Mouse (Mus musculus): Measurements from ENCODE around the gene Letm1.

The Letm1 gene

DNA sequence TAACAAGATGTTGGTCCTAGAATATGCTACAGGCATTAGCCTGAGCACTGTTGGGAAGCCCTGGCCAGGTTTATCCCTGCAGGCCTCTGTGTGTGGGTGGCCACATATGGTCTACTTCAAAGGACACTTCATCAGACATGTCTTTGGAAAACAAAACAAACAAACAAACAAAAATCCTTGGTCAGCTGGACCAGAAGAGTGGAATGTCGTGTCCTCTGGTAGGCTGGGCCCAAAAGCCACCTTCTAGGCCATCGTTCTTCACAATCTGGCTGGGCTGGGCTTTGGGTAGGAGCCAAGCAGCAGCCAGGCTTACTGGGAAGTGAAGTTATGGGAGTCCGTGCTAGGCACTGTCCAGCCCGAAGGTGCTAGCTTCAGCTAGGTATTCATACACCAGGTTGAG is 75.5 kb downstream of the Letm1 start:
- Histone ChIP-seq H3K4me1 (replicated peaks; ENCODE audit: low read depth, low read length) (peaks cover 27% of the 10 kb centered on the region), H3K27me3 (ENCODE audit: insufficient read depth, low read length) (peaks cover 83% of the 10 kb centered on the region), H3K9me3 (ENCODE audit: low read length) (no peaks in the 10 kb centered on the region), H3K36me3 (ENCODE audit: insufficient read depth, low read length) (no peaks in the 10 kb centered on the region), H3K4me3 (replicated peaks; ENCODE audit: low read length) (no peak overlapping the region)
- TF ChIP-seq NANOG (IDR thresholded peaks at IDR 0.05; ENCODE audit: borderline replicate concordance, low read length): no peak
- no peak for TF ChIP-seq CTCF (conservative IDR thresholded peaks at IDR 0.05; ENCODE audit: low read length)
- no peak for TF ChIP-seq POU5F1 (IDR thresholded peaks at IDR 0.05; ENCODE audit: borderline replicate concordance, low read length)

DNA sequence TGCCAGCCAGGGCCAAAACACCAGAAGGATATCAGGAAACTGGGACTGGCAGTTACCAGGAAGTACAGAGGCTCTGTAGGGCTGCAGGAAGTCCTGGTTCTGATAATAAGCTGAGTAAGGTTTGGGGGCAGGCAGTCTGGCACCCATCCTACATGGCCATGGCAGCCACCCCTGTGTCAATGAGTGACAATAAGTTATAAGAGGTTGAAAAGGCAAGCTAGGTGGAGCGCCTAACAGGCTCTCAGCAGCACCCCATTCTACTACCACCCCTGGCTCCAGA is 76.3 kb downstream of the Letm1 start:
- peaks cover 85% of the 10 kb centered on the region for H3K27me3 ChIP-seq (ENCODE audit: insufficient read depth, low read length)
- no peaks in the 10 kb centered on the region for H3K9me3 ChIP-seq (ENCODE audit: low read length)
- H3K4me1 ChIP-seq (replicated peaks; ENCODE audit: low read depth, low read length): peaks cover 30% of the 10 kb centered on the region
- no peaks in the 10 kb centered on the region for H3K36me3 ChIP-seq (ENCODE audit: insufficient read depth, low read length)
- no peak for TF ChIP-seq CTCF (conservative IDR thresholded peaks at IDR 0.05; ENCODE audit: low read length)
- no peak for TF ChIP-seq POU5F1 (IDR thresholded peaks at IDR 0.05; ENCODE audit: borderline replicate concordance, low read length)
- TF ChIP-seq NANOG (IDR thresholded peaks at IDR 0.05; ENCODE audit: borderline replicate concordance, low read length): no peak
- H3K4me3 ChIP-seq (replicated peaks; ENCODE audit: low read length): no peak overlapping the region

DNA sequence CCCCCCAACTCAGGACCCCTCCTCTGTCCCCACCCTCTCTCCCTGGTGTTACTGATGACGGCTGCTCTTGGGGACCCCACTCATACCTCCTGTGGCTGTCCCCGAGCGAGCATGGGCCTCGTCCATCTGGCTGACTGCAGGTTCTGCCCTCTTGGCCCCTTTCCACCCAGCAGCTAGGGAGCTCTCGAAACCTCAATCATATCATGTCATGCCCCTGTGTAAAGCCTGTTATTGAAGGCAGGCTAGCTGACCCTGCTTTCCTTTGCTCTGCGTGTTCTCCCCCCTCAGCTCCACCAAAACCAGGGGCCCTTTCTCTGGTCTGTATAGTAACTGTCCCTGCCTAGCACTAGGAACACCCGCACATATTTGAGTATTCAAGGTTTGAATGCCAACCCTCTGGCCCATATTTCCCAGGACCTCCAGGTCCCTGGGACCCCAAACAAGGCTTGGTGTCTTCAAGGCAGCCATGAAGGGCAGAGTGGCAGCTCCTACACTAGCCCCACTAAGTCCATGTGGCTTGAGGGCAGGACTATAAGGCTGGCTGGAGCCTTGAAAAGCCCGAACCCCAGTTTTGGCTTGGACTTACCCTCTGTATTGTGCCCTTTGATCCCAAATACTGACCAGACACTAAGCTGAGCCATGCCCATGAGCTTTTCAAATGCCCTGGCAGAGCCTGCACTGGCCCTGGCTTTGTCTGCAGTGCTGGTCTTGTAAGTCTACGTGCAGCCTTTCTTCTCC is 76.8 kb downstream of the Letm1 start:
- Histone ChIP-seq H3K27me3 (ENCODE audit: insufficient read depth, low read length) (peaks cover 87% of the 10 kb centered on the region), H3K9me3 (ENCODE audit: low read length) (no peaks in the 10 kb centered on the region), H3K4me3 (replicated peaks; ENCODE audit: low read length) (peak overlapping the region; percentile 23; the same call in 1 of the 2 replicates), H3K4me1 (replicated peaks; ENCODE audit: low read depth, low read length) (peaks cover 30% of the 10 kb centered on the region), H3K36me3 (ENCODE audit: insufficient read depth, low read length) (no peaks in the 10 kb centered on the region)
- no peak for TF ChIP-seq POU5F1 (IDR thresholded peaks at IDR 0.05; ENCODE audit: borderline replicate concordance, low read length)
- TF ChIP-seq CTCF (conservative IDR thresholded peaks at IDR 0.05; ENCODE audit: low read length): no peak
- no peak for TF ChIP-seq NANOG (IDR thresholded peaks at IDR 0.05; ENCODE audit: borderline replicate concordance, low read length)

DNA sequence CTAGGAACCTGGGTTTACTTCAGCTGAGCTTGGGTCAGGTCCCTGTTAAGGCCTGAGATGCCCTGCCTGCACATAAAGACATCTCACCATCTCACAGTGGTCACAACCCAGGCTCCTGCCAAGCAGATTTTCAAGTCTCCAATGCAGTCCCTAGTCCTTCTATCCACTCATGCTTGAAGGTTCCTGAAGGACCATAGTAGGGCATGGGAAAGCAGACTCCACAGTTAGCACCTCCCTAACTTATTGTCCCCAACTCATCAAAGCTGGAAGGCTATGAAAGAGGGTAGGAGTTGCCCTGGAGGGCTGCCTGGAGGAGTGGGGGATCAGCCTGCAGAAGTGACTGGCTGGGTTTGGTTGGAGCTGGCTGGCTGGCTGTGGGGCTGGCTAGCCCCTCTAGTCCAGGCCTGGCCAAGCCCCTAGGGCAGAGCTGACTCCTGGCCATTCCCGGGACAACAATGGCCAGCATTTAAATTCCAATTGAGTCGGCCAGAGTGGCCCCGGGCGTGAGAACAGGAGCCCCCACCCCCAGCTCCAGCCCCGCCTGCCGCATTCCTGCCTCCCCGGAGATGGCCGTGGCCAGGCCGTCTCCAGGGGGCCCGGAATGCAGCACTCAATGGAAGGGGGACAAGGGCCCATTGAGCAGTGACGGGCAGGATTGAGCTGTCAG is 77.5 kb downstream of the Letm1 start:
- Histone ChIP-seq H3K9me3 (ENCODE audit: low read length) (no peaks in the 10 kb centered on the region), H3K27me3 (ENCODE audit: insufficient read depth, low read length) (peaks cover 88% of the 10 kb centered on the region), H3K36me3 (ENCODE audit: insufficient read depth, low read length) (no peaks in the 10 kb centered on the region), H3K4me1 (replicated peaks; ENCODE audit: low read depth, low read length) (peaks cover 37% of the 10 kb centered on the region), H3K4me3 (replicated peaks; ENCODE audit: low read length) (peak overlapping the region; percentile 23; the same call in 1 of the 2 replicates)
- TF ChIP-seq POU5F1 (IDR thresholded peaks at IDR 0.05; ENCODE audit: borderline replicate concordance, low read length) (no peak), CTCF (conservative IDR thresholded peaks at IDR 0.05; ENCODE audit: low read length) (no peak)

DNA sequence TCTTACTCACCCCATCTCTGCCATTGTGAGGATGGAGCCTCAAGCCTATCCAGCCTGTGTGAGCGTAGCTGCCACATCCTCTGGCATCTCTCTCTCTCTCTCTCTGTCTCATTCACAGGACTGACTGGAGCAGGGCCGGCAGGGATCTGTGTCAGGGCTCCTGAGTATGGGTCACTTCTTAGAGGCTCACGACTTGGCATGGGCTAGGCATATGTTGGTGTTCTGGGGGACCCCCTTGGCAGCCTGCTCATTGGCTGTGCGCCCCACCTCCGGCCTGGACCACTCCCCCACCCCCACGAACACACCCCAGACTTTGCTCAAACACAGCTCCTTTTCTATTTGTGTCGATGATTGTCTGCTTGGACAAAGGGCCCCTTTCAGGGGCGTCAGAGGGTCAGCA is 78.6 kb downstream of the Letm1 start:
- no peaks in the 10 kb centered on the region for H3K36me3 ChIP-seq (ENCODE audit: insufficient read depth, low read length)
- TF ChIP-seq NANOG (IDR thresholded peaks at IDR 0.05; ENCODE audit: borderline replicate concordance, low read length): no peak
- no peak for TF ChIP-seq CTCF (conservative IDR thresholded peaks at IDR 0.05; ENCODE audit: low read length)
- no peak for TF ChIP-seq POU5F1 (IDR thresholded peaks at IDR 0.05; ENCODE audit: borderline replicate concordance, low read length)
- peaks cover 41% of the 10 kb centered on the region for H3K4me1 ChIP-seq (replicated peaks; ENCODE audit: low read depth, low read length)
- no peaks in the 10 kb centered on the region for H3K9me3 ChIP-seq (ENCODE audit: low read length)
- no peak overlapping the region for H3K4me3 ChIP-seq (replicated peaks; ENCODE audit: low read length)
- peaks cover 93% of the 10 kb centered on the region for H3K27me3 ChIP-seq (ENCODE audit: insufficient read depth, low read length)

DNA sequence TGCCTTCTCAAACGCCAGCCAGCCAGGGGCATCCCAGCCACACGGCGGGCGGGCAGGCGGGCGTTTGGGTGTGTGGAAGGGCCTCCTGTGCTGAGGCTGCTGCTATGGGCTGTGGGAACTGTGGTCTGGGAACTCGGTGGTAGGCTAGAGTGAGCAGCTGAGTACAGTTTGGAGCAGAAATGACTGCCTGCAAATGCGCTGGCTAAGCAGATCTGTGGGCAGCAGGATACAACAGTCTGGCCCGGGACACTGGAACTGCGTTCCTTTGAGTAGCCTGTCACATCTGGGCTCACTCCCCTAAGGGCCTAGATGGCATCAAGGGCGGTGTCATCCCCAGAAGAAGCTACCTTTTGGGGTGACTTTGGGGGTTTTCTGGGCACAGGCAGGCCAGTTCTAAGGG is 80.8 kb downstream of the Letm1 start:
- Histone ChIP-seq H3K36me3 (ENCODE audit: insufficient read depth, low read length) (no peaks in the 10 kb centered on the region), H3K4me1 (replicated peaks; ENCODE audit: low read depth, low read length) (peaks cover 41% of the 10 kb centered on the region), H3K9me3 (ENCODE audit: low read length) (no peaks in the 10 kb centered on the region), H3K27me3 (ENCODE audit: insufficient read depth, low read length) (peaks cover 96% of the 10 kb centered on the region), H3K4me3 (replicated peaks; ENCODE audit: low read length) (peak overlapping the region; percentile 50)
- no peak for TF ChIP-seq POU5F1 (IDR thresholded peaks at IDR 0.05; ENCODE audit: borderline replicate concordance, low read length)
- TF ChIP-seq NANOG (IDR thresholded peaks at IDR 0.05; ENCODE audit: borderline replicate concordance, low read length): no peak
- no peak for TF ChIP-seq CTCF (conservative IDR thresholded peaks at IDR 0.05; ENCODE audit: low read length)

DNA sequence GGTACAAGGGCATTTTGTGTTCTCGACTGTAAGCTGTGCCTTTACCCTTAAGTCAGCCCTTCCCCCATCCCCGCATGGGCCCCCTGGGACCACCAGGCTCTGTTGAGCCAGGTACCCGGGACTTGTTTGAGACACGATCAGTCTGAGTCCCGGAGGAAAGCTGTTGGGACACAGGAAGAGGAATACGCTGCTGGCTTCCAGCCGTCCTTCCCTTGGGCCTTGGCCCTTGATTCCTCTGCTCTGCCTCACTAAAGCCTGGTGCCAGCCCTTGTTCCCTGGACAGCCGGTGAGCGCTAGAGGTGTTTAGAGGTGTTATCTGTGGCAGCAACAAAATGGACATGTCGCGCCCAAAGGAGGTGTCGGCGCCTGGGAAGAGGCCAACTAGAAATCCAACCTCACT is 82.6 kb downstream of the Letm1 start:
- H3K27me3 ChIP-seq (ENCODE audit: insufficient read depth, low read length): peaks cover 96% of the 10 kb centered on the region
- H3K4me3 ChIP-seq (replicated peaks; ENCODE audit: low read length): no peak overlapping the region
- no peaks in the 10 kb centered on the region for H3K9me3 ChIP-seq (ENCODE audit: low read length)
- no peak for TF ChIP-seq CTCF (conservative IDR thresholded peaks at IDR 0.05; ENCODE audit: low read length)
- no peak for TF ChIP-seq POU5F1 (IDR thresholded peaks at IDR 0.05; ENCODE audit: borderline replicate concordance, low read length)
- no peak for TF ChIP-seq NANOG (IDR thresholded peaks at IDR 0.05; ENCODE audit: borderline replicate concordance, low read length)
- no peaks in the 10 kb centered on the region for H3K36me3 ChIP-seq (ENCODE audit: insufficient read depth, low read length)
- H3K4me1 ChIP-seq (replicated peaks; ENCODE audit: low read depth, low read length): peaks cover 39% of the 10 kb centered on the region

DNA sequence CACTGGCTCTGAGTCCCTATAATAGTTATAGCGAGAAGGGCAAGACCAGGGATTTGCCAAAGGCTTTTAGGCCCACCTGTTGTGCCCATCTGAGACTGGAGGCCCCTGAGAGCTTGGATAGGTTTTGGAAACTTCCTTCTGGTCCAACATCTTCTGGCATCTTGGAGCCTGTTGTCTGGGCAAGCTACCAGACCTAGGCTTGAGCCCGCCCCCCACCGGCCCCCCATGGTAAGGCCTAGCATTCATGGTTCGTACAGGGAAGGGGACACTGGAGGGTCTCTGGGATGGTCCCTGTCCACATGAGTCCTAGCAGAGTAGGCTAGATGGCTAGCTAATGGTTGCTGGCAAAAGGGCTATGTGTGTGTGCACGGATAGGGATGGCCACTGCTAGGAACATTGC is 83.9 kb downstream of the Letm1 start:
- peaks cover 39% of the 10 kb centered on the region for H3K4me1 ChIP-seq (replicated peaks; ENCODE audit: low read depth, low read length)
- H3K27me3 ChIP-seq (ENCODE audit: insufficient read depth, low read length): peaks cover 95% of the 10 kb centered on the region
- no peaks in the 10 kb centered on the region for H3K36me3 ChIP-seq (ENCODE audit: insufficient read depth, low read length)
- no peak overlapping the region for H3K4me3 ChIP-seq (replicated peaks; ENCODE audit: low read length)
- TF ChIP-seq POU5F1 (IDR thresholded peaks at IDR 0.05; ENCODE audit: borderline replicate concordance, low read length): no peak
- TF ChIP-seq NANOG (IDR thresholded peaks at IDR 0.05; ENCODE audit: borderline replicate concordance, low read length): no peak
- TF ChIP-seq CTCF (conservative IDR thresholded peaks at IDR 0.05; ENCODE audit: low read length): no peak
- H3K9me3 ChIP-seq (ENCODE audit: low read length): no peaks in the 10 kb centered on the region

Data from E14TG2a.4 (cell line).